Mouse (Mus musculus): ENCODE measurements around the gene Clec2d.
"Not testable (repeated sequence)": the region's sequence is repeated elsewhere in the genome, so short reads cannot be mapped to it uniquely, and the experiment has no call there.

Clec2d gene

GRCm38 (mm10) chr6:129180403-129181169 lies at the start of gene Clec2d:
Gene Clec2d (plus strand): TSS chr6:129180615.
- peak; percentile 93 for DNase-seq (ENCODE audit: low read depth, low spot score)

- DNase-seq (ENCODE audit: low read depth, low spot score): no peak
Measured at GRCm38 (mm10) chr6:129132604-129133341, 47.6 kb upstream of the Clec2d start.

GRCm38 (mm10) chr6:129146812-129147211 lies 33.6 kb upstream of the Clec2d start:
- no peak for DNase-seq (ENCODE audit: low read depth, low spot score)

GRCm38 (mm10) chr6:129160103-129160502 lies 20.3 kb upstream of the Clec2d start:
- DNase-seq (ENCODE audit: low read depth, low spot score): no peak

GRCm38 (mm10) chr6:129161136-129161535 lies 19.3 kb upstream of the Clec2d start:
- no peak for DNase-seq (ENCODE audit: low read depth, low spot score)

- no peak for DNase-seq (ENCODE audit: low read depth, low spot score)
Measured at GRCm38 (mm10) chr6:129161951-129162350, 18.5 kb upstream of the Clec2d start.

GRCm38 (mm10) chr6:129162587-129163159 lies 17.7 kb upstream of the Clec2d start:
- DNase-seq (ENCODE audit: low read depth, low spot score): no peak

GRCm38 (mm10) chr6:129163606-129164005 lies 16.8 kb upstream of the Clec2d start:
- DNase-seq (ENCODE audit: low read depth, low spot score): no peak

GRCm38 (mm10) chr6:129170925-129171324 lies 9.5 kb upstream of the Clec2d start:
- DNase-seq (ENCODE audit: low read depth, low spot score): peak; percentile 69

- DNase-seq (ENCODE audit: low read depth, low spot score): no peak
Measured at GRCm38 (mm10) chr6:129171675-129172074, 8.7 kb upstream of the Clec2d start.

- no peak for DNase-seq (ENCODE audit: low read depth, low spot score)
Measured at GRCm38 (mm10) chr6:129174836-129175235, 5.6 kb upstream of the Clec2d start.

- DNase-seq (ENCODE audit: low read depth, low spot score): no peak
Measured at GRCm38 (mm10) chr6:129175612-129176011, 4.8 kb upstream of the Clec2d start.

- no peak for DNase-seq (ENCODE audit: low read depth, low spot score)
Measured at GRCm38 (mm10) chr6:129176621-129177020, 3.8 kb upstream of the Clec2d start.

- DNase-seq (ENCODE audit: low read depth, low spot score): no peak
Measured at GRCm38 (mm10) chr6:129179281-129179680, 1.1 kb upstream of the Clec2d start.

GRCm38 (mm10) chr6:129179831-129180230 lies 584 bp upstream of the Clec2d start:
- not testable (repeated sequence) for DNase-seq (ENCODE audit: low read depth, low spot score)

- no peak for DNase-seq (ENCODE audit: low read depth, low spot score)
Measured at GRCm38 (mm10) chr6:129181249-129181648, 834 bp downstream of the Clec2d start.

GRCm38 (mm10) chr6:129181683-129182082 lies 1.3 kb downstream of the Clec2d start:
- peak; percentile 73 for DNase-seq (ENCODE audit: low read depth, low spot score)

GRCm38 (mm10) chr6:129182518-129182917 lies 2.1 kb downstream of the Clec2d start:
- peak; percentile 51 for DNase-seq (ENCODE audit: low read depth, low spot score)

- DNase-seq (ENCODE audit: low read depth, low spot score): not testable (repeated sequence)
Measured at GRCm38 (mm10) chr6:129184001-129184400, 3.6 kb downstream of the Clec2d start.

- DNase-seq (ENCODE audit: low read depth, low spot score): no peak
Measured at GRCm38 (mm10) chr6:129184788-129185187, 4.4 kb downstream of the Clec2d start.

GRCm38 (mm10) chr6:129186022-129186421 lies 5.6 kb downstream of the Clec2d start:
- no peak for DNase-seq (ENCODE audit: low read depth, low spot score)

GRCm38 (mm10) chr6:129186457-129187199 lies 6.2 kb downstream of the Clec2d start:
- no peak for DNase-seq (ENCODE audit: low read depth, low spot score)
